In genomic region chr9:94342011-94342410, GRCm38 (mm10) we compare ENCODE assay signal across 16 mouse cellular contexts.
A peak's percentile ranks its signal among the peaks of the same experiment; 100 is the strongest.
DNase-seq lines count a peak whose midpoint lies in the region; ATAC-seq and TF ChIP-seq lines count a peak whose summit lies in the region.
"Had no signal": no experiment of that assay in that cellular context is flagged by ENCODE, and none has a peak within 500 bp of the region (broad histone marks: within the 10 kb centered on the region; RNA-seq: fewer than 3 reads in every experiment).

No protein-coding gene starts in this region.

- H3K9me3 ChIP-seq in hindbrain, embryonic 14.5 days (ENCODE audit: control insufficient read depth, low read length), result no peaks in the 10 kb centered on the region
- H3K9me3 ChIP-seq in midbrain, embryonic 16.5 days (replicated peaks; ENCODE audit: control insufficient read depth, low read length, poor library complexity, severe bottlenecking), result no peaks in the 10 kb centered on the region
- H3K9me3 ChIP-seq in limb, embryonic 10.5 days (replicated peaks), result no peaks in the 10 kb centered on the region
- H3K9me3 ChIP-seq: heart, embryonic 12.5 days; lung, embryonic 15.5 days had no signal

- no peaks in the 10 kb centered on the region for H3K4me1 ChIP-seq in hindbrain, embryonic 14.5 days (replicated peaks; ENCODE audit: control insufficient read depth, insufficient read depth, low read length)
- no peaks in the 10 kb centered on the region for H3K4me1 ChIP-seq in midbrain, embryonic 16.5 days (ENCODE audit: control insufficient read depth, insufficient read depth, low read length)
- H3K4me1 ChIP-seq in limb, embryonic 10.5 days, result no peaks in the 10 kb centered on the region
- H3K4me1 ChIP-seq: heart, embryonic 12.5 days; lung, embryonic 15.5 days had no signal

- H3K4me2 ChIP-seq in hindbrain, embryonic 14.5 days (replicated peaks), result no peak overlapping the region
- no peak overlapping the region for H3K4me2 ChIP-seq in midbrain, embryonic 16.5 days (ENCODE audit: low read length)
- H3K4me2 ChIP-seq: heart, embryonic 12.5 days; lung, embryonic 15.5 days had no signal

- H3K36me3 ChIP-seq in hindbrain, embryonic 14.5 days (replicated peaks; ENCODE audit: control insufficient read depth, insufficient read depth), result no peaks in the 10 kb centered on the region
- no peaks in the 10 kb centered on the region for H3K36me3 ChIP-seq in midbrain, embryonic 16.5 days (ENCODE audit: control insufficient read depth, insufficient read depth, low read length)
- H3K36me3 ChIP-seq in limb, embryonic 10.5 days, result no peaks in the 10 kb centered on the region
- H3K36me3 ChIP-seq: heart, embryonic 12.5 days; lung, embryonic 15.5 days had no signal

- TF ChIP-seq CTCF in brain, embryonic 14.5 days (IDR thresholded peaks at IDR 0.05; ENCODE audit: borderline replicate concordance, extremely low read depth, insufficient read depth, insufficient read length), result no peak

- no peak for TF ChIP-seq POLR2A in brain, embryonic 14.5 days (IDR thresholded peaks at IDR 0.05; ENCODE audit: borderline replicate concordance, extremely low read depth, insufficient read depth, insufficient read length, poor library complexity, severe bottlenecking)

- H3K27ac ChIP-seq in hindbrain, embryonic 14.5 days, result no peak overlapping the region
- H3K27ac ChIP-seq in midbrain, embryonic 16.5 days (ENCODE audit: low read length), result no peak overlapping the region
- H3K27ac ChIP-seq in limb, embryonic 10.5 days, result no peak overlapping the region
- H3K27ac ChIP-seq: left cerebral cortex, adult 2 months; lung, embryonic 15.5 days; stomach, postnatal 0 days had no signal

- DNase-seq in cerebellum, postnatal 14 days, result peak; percentile 42 to 50
- DNase-seq in cerebellum, adult 9-11 months, result no peak
- DNase-seq in brain, embryonic 14.5 days (ENCODE audit: low read depth), result peak; percentile 93
- peak; percentile 48 for DNase-seq in hindbrain, embryonic 14.5 days (ENCODE audit: low spot score)
- no peak for DNase-seq in limb, embryonic 10.5 days (ENCODE audit: low spot score)
- DNase-seq in adipocyte (ENCODE audit: low spot score), result no peak
- DNase-seq: adrenal gland, postnatal 14 days; gastrocnemius, postnatal 25 days; kidney, postnatal 36 days; liver had no signal

- no peak overlapping the region for H3K4me3 ChIP-seq in hindbrain, embryonic 14.5 days (replicated peaks; ENCODE audit: low read length)
- no peak overlapping the region for H3K4me3 ChIP-seq in midbrain, embryonic 16.5 days (ENCODE audit: low read depth, low read length)
- H3K4me3 ChIP-seq in limb, embryonic 10.5 days, result no peak overlapping the region
- H3K4me3 ChIP-seq: heart, embryonic 12.5 days; left cerebral cortex, adult 2 months; lung, embryonic 15.5 days had no signal

- ATAC-seq in hindbrain, embryonic 14.5 days (ENCODE audit: low FRiP score), result peak; percentile 82; the same call in 1 of the 2 replicates
- peak; percentile 42; the same call in 1 of the 2 replicates for ATAC-seq in midbrain, embryonic 16.5 days
- ATAC-seq in erythroid progenitor cell, adult 5-6 weeks (replicated peaks; ENCODE audit: low FRiP score, poor library complexity, severe bottlenecking), result no peak

- H3K27me3 ChIP-seq in hindbrain, embryonic 14.5 days (ENCODE audit: control insufficient read depth, insufficient read depth, low read length), result no peaks in the 10 kb centered on the region
- H3K27me3 ChIP-seq in midbrain, embryonic 16.5 days (ENCODE audit: control insufficient read depth, insufficient read depth, low read depth, low read length), result no peaks in the 10 kb centered on the region
- no peaks in the 10 kb centered on the region for H3K27me3 ChIP-seq in limb, embryonic 10.5 days (ENCODE audit: low read depth, poor library complexity, severe bottlenecking)
- H3K27me3 ChIP-seq: heart, embryonic 12.5 days; lung, embryonic 15.5 days had no signal

- WGBS in hindbrain, embryonic 14.5 days, result 35% methylated on average over 4 of the region's 4 CpGs
- 38% methylated on average over 4 of the region's 4 CpGs for WGBS in midbrain, embryonic 16.5 days
- 89% methylated on average over 4 of the region's 4 CpGs for WGBS in limb, embryonic 10.5 days

- H3K9ac ChIP-seq in hindbrain, embryonic 14.5 days, result no peak overlapping the region
- H3K9ac ChIP-seq in midbrain, embryonic 16.5 days (ENCODE audit: low read depth, low read length), result no peak overlapping the region
- H3K9ac ChIP-seq: heart, embryonic 12.5 days; lung, embryonic 15.5 days had no signal

Comparison
In these comparisons a context has a peak if more than half of its experiments do, and no peak if none do; other contexts are left out.
1. DNase-seq: peak in cerebellum, postnatal 14 days (2 of 2), brain, embryonic 14.5 days (single experiment) and hindbrain, embryonic 14.5 days (single experiment); none in cerebellum, adult 9-11 months (single experiment), limb, embryonic 10.5 days (single experiment) and adipocyte (single experiment).